Mouse (Mus musculus) liver, embryonic 13.5 days (tissue): Measurements from ENCODE around the gene Pde4d. TPM values are rescaled to one million over a fixed set of nuclear protein-coding genes. Genes with fewer than 3 reads are reported as not detected.

Experiments used
- ATAC-seq: fragments of 200-750 bp; cut with Nextera tagmentation; 2 replicates; pipeline ENCODE4 v1.8.0; 2017; ENCODE audit warnings: low read depth, mild to moderate bottlenecking, moderate number of reproducible peaks, moderate library complexity
- DNase-seq: peaks from one replicate; pipeline ENCODE4 v3.0.0; 2022
- H3K27ac ChIP-seq: fragments of 300-500 bp; sonication (generic); 2 replicates; pipeline ENCODE4 v1.5.1; 2015; ENCODE audit warnings: moderate library complexity, mild to moderate bottlenecking, inconsistent platforms
- H3K27me3 ChIP-seq: fragments of 300-500 bp; sonication (generic); 2 replicates; pipeline ENCODE4 v1.6.1; 2015; ENCODE audit warnings: mild to moderate bottlenecking, inconsistent platforms
- H3K36me3 ChIP-seq: fragments of 300-500 bp; sonication (generic); 2 replicates; pipeline ENCODE4 v1.6.1; 2015; ENCODE audit warnings: mild to moderate bottlenecking, inconsistent platforms
- H3K4me1 ChIP-seq: fragments of 300-500 bp; sonication (generic); replicated peaks from 2 replicates; pipeline ENCODE4 v1.6.1; 2015; ENCODE audit warnings: inconsistent platforms
- H3K4me2 ChIP-seq: fragments of 300-500 bp; sonication (generic); 2 replicates; pipeline ENCODE4 v1.6.1; 2015; ENCODE audit warnings: inconsistent platforms, mild to moderate bottlenecking, moderate library complexity
- H3K4me3 ChIP-seq: fragments of 300-500 bp; sonication (generic); replicated peaks from 2 replicates; pipeline ENCODE4 v1.5.1; 2015; ENCODE audit warnings: mild to moderate bottlenecking, inconsistent platforms
- H3K9ac ChIP-seq: fragments of 300-500 bp; sonication (generic); 2 replicates; pipeline ENCODE4 v1.6.1; 2015; ENCODE audit warnings: mild to moderate bottlenecking, inconsistent platforms
- H3K9me3 ChIP-seq: fragments of 300-500 bp; sonication (generic); replicated peaks from 2 replicates; pipeline ENCODE4 v1.6.1; 2016; ENCODE audit warnings: inconsistent platforms
- WGBS: fragments of 180-500 bp; shearing (Covaris S2); methylation state at CpG from one replicate; pipeline ENCODE4 v1.1.7; 2015; ENCODE audit not compliant: insufficient replicate concordance; 5-methylcytosine and 5-hydroxymethylcytosine counted together
- polyA plus RNA-seq: library from polyadenylated mRNA; unstranded; fragments of >200 nt; fragmentation: Nextera tagmentation; extraction: Ambion mirVana; gene quantifications from 2 replicates; pipeline ENCODE4 v1.2.1, GENCODE M21; 2015

Gene Pde4d
- polyA plus RNA-seq, 1 experiment from 2014 or later: 11.8 TPM

DNA sequence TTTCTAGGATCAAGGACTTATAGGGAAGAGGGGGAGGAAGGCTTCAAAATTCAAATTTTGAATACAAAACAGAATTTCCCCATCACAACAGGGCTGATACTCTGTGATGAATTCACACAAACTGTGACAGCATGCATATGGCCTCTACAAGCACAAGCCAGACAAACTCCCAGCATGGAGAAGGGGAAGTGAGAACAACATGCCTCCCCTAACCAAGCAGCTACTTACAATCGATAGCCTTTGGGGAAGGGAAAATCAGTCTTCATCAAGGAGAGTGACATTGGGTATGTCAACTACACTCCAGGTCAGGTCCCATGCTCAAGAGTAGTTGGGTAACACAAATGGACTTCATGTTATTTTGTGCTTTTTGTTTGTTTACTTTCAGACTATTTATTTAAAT lies 83.1 kb downstream of the Pde4d start:
- 57% methylated on average over 1 of the region's 1 CpGs for WGBS
- H3K9me3 ChIP-seq: no peaks in the 10 kb centered on the region
- H3K9ac ChIP-seq: no peak overlapping the region
- H3K27me3 ChIP-seq: no peaks in the 10 kb centered on the region
- H3K36me3 ChIP-seq: no peaks in the 10 kb centered on the region
- no peak for DNase-seq
- no peak overlapping the region for H3K4me3 ChIP-seq
- no peak overlapping the region for H3K4me2 ChIP-seq
- H3K27ac ChIP-seq: no peak overlapping the region
- H3K4me1 ChIP-seq: peaks cover 5% of the 10 kb centered on the region; the same call in 1 of the 2 replicates
- no peak for ATAC-seq

DNA sequence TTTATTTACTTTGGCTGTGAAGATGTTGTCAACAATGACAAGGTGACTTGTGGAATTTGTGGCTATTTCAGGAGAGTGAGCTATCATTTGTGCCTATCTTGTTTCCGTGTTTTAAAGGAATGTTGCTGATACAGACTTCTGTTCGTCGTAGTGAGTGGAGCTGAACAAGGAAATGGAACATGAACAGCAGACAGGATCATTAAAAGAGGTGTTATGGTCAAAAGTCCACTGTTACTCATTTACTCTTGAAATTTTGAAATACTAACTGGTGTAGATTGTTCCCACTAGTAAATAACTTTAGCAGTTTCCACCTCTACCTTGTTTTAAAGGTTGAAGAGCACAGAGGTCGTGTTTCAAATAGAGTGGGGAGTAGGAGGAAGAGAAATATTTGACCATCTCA lies 86.7 kb downstream of the Pde4d start:
- H3K4me2 ChIP-seq: no peak overlapping the region
- DNase-seq (no peak), ATAC-seq (no peak)
- no peak overlapping the region for H3K27ac ChIP-seq
- H3K9ac ChIP-seq: no peak overlapping the region
- H3K4me3 ChIP-seq: no peak overlapping the region
- H3K36me3 ChIP-seq: no peaks in the 10 kb centered on the region
- 39% methylated on average over 4 of the region's 4 CpGs for WGBS
- no peaks in the 10 kb centered on the region for H3K9me3 ChIP-seq
- no peaks in the 10 kb centered on the region for H3K4me1 ChIP-seq
- H3K27me3 ChIP-seq: no peaks in the 10 kb centered on the region

DNA sequence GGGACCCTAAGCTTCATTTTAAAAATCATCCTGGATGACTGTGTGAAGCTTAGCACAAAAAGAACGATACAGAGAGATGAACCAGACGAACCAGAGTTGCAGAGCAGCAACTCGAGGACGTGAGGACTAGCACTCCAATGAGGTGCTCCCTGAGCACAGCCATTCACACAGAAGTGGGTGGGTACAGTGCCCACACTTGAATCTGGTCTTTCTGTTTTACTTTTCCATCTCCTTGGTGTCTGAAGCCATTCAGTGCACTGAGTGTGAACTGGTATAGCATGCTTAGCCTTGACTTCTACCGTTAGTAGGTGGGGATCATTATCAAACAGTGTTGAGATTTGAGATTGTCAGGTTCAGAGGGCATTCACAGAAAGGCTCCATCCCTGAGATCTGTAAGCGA lies 87.2 kb downstream of the Pde4d start:
- no peaks in the 10 kb centered on the region for H3K36me3 ChIP-seq
- 61% methylated on average over 6 of the region's 6 CpGs for WGBS
- no peaks in the 10 kb centered on the region for H3K9me3 ChIP-seq
- H3K4me3 ChIP-seq: no peak overlapping the region
- DNase-seq: no peak
- no peak overlapping the region for H3K4me2 ChIP-seq
- H3K9ac ChIP-seq: no peak overlapping the region
- no peaks in the 10 kb centered on the region for H3K4me1 ChIP-seq
- H3K27ac ChIP-seq: no peak overlapping the region
- ATAC-seq: no peak
- H3K27me3 ChIP-seq: no peaks in the 10 kb centered on the region

DNA sequence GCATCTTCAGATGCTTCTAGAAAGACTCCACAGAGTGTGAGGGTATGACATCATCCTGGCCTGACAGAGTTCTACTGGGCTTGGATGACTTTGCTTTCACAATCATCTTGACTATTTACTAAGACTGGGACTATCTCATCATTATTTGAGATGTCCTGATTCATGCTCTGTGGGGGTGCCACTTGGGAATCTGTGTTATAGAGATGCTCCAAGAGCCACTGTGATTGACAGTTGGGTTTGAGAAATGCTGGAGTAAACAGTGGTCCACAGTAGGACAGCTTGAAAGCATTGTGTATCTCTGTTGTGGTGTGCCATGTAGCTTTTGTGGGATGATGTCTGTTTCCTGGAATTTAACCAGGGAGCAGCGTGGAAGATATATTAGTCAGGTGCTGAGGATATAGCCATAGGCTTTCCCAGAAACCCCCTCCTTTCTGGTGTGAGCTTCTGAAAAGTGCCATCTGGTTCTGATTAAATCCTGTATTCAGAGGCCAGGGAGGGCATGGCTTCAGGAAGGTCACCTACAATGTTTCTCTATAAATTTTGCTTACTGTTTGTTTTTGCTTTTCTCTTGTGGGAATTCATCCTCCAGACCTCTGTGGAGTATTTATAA lies 89.1 kb downstream of the Pde4d start:
- H3K27me3 ChIP-seq: no peaks in the 10 kb centered on the region

DNA sequence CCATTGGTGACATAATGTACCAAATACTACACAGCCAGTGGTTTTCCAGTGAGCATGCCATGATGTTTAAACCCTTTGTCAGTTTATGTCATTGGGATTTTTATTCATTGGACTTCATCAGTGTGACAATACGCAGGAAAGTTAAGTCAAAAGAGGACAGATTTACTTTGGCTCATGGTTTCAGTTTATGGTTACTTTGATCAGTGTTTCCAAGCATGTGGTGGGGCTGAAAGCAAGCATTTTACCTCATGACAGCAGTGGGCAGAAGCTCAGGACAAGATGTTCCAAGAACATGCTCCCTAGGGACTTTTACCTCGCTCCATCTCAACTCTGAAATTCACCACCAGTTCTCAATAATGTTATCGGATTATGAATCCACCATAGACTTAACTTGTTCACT lies 91.7 kb downstream of the Pde4d start:
- no peak for ATAC-seq
- no peaks in the 10 kb centered on the region for H3K36me3 ChIP-seq
- H3K4me2 ChIP-seq: no peak overlapping the region
- H3K9me3 ChIP-seq: no peaks in the 10 kb centered on the region
- no peak overlapping the region for H3K27ac ChIP-seq
- WGBS: 70% methylated on average over 3 of the region's 3 CpGs
- no peak overlapping the region for H3K4me3 ChIP-seq
- no peak overlapping the region for H3K9ac ChIP-seq
- no peak for DNase-seq
- H3K27me3 ChIP-seq: no peaks in the 10 kb centered on the region
- no peaks in the 10 kb centered on the region for H3K4me1 ChIP-seq

More for the DNA sequence above, 89.1 kb downstream of the Pde4d start:
- no peak overlapping the region for H3K9ac ChIP-seq
- no peak overlapping the region for H3K4me2 ChIP-seq
- no peaks in the 10 kb centered on the region for H3K36me3 ChIP-seq
- no peak overlapping the region for H3K4me3 ChIP-seq
- H3K27ac ChIP-seq: no peak overlapping the region
- ATAC-seq (no peak), DNase-seq (no peak)
- H3K4me1 ChIP-seq: no peaks in the 10 kb centered on the region
- 42% methylated on average over 1 of the region's 1 CpGs for WGBS
- H3K9me3 ChIP-seq: no peaks in the 10 kb centered on the region

DNA sequence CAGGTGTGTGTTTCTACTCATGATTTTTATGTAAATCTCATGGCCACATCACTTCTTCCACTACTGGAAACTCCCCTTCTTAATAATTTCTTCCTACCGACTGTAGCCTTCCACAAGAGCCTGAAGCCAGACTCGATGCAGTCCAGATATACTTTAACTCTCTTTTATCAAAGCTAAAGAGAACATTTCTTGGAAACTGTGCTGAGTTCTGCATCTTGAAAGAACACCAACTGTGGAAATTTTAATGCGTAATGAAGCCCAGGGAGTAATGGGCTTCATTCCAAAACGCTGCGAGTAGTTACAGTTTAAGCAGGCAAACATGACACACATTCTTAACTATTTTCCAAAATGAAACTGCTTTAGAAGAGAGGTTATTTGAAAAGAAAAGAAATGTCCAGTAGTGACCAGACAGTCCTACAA lies 92.6 kb downstream of the Pde4d start:
- Histone ChIP-seq H3K9ac (no peak overlapping the region), H3K27ac (no peak overlapping the region), H3K9me3 (no peaks in the 10 kb centered on the region), H3K4me3 (no peak overlapping the region), H3K27me3 (no peaks in the 10 kb centered on the region), H3K4me1 (no peaks in the 10 kb centered on the region), H3K4me2 (no peak overlapping the region), H3K36me3 (no peaks in the 10 kb centered on the region)
- ATAC-seq (no peak), DNase-seq (no peak)
- WGBS: 72% methylated on average over 5 of the region's 5 CpGs

DNA sequence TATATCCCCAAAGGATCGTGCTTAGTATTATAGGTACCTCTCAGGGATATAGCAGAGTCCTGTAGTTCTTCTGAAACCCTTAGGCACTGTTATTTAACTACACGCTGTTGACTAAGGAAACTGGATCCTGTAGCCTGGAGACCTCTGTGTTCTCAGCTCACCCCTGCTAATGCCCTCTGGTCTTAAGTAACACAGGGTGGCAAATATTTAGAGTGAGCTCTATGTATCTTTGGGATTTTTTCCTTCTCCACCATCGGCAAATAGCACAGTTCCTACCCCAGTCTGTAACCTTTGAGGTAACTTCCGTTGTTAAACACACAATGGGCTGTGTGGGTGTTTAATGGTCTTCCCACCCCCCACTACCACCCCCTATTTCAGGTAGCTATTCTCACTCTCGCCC lies 102.5 kb downstream of the Pde4d start:
- 49% methylated on average over 5 of the region's 5 CpGs for WGBS
- H3K27me3 ChIP-seq: no peaks in the 10 kb centered on the region
- no peaks in the 10 kb centered on the region for H3K9me3 ChIP-seq
- DNase-seq (no peak), ATAC-seq (no peak)
- no peaks in the 10 kb centered on the region for H3K36me3 ChIP-seq
- no peak overlapping the region for H3K4me2 ChIP-seq
- H3K9ac ChIP-seq: no peak overlapping the region
- no peaks in the 10 kb centered on the region for H3K4me1 ChIP-seq
- no peak overlapping the region for H3K27ac ChIP-seq
- H3K4me3 ChIP-seq: no peak overlapping the region

DNA sequence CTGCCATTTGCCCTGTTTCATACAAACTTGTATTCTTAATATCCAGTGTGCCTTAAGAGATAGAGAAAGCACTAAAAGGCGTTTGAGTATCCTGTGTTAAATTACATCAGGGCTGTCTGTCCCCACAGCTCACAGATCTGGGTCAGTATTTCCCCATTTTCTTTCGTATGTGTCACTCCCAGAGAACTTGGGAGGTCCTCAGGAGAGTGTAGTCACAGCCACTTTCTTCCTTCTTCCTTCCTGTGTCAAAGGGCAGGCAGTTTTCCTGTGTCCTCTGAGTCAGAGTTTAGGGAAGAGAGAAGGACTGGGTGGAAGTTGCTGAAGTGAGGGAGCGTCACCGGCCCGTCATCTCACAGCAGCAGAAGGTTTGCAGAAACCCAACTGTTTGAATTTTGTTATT lies 103.2 kb downstream of the Pde4d start:
- Histone ChIP-seq H3K4me3 (no peak overlapping the region), H3K4me2 (no peak overlapping the region), H3K27me3 (no peaks in the 10 kb centered on the region), H3K9me3 (no peaks in the 10 kb centered on the region), H3K27ac (no peak overlapping the region), H3K9ac (no peak overlapping the region), H3K36me3 (no peaks in the 10 kb centered on the region), H3K4me1 (no peaks in the 10 kb centered on the region)
- ATAC-seq (no peak), DNase-seq (no peak)
- 24% methylated on average over 5 of the region's 5 CpGs for WGBS

DNA sequence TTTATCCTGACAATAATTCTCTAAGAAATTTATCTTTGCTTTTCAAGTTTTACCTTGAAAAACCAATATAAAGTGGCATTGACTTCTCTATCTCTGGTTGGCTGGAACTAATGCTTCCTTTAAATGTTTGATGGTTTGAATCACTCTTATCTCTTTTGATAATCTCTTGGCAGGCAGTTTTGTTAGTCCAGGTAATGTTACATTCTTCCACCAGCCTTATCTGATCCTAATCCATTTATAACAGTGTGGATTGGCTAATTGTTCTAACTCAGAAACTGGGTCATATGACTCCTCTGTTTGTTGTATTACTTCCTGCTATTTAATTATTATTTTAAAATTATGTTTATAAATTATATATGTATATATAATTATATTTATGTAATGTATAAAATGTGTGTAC lies 105.2 kb downstream of the Pde4d start:
- Histone ChIP-seq H3K4me2 (no peak overlapping the region), H3K27ac (no peak overlapping the region), H3K36me3 (no peaks in the 10 kb centered on the region), H3K4me1 (no peaks in the 10 kb centered on the region), H3K9me3 (no peaks in the 10 kb centered on the region), H3K4me3 (no peak overlapping the region), H3K9ac (no peak overlapping the region), H3K27me3 (no peaks in the 10 kb centered on the region)
- no peak for ATAC-seq
- DNase-seq: no peak

DNA sequence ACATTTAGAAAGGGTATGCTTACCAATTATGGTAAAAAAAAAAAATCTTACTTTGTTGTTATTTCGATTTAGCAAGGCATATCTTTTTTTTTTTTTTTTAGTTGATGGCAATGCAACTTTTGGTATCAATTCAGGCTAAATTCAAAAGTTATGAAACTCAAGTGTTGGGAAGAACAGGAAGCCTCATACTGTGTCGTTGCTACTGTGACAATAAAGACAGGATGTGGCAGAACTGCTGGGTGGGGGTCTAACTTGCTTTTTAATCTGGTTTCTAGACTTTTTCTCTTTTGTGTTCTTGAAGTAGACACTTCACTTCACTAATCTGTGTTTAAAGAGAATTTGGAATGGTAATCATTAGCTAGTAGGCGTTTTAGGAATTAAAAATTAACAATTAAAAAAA lies 147.2 kb downstream of the Pde4d start:
- H3K27ac ChIP-seq: no peak overlapping the region
- DNase-seq (no peak), ATAC-seq (no peak)
- H3K4me3 ChIP-seq: no peak overlapping the region
- no peaks in the 10 kb centered on the region for H3K9me3 ChIP-seq
- 27% methylated on average over 3 of the region's 3 CpGs for WGBS
- no peak overlapping the region for H3K9ac ChIP-seq
- no peak overlapping the region for H3K4me2 ChIP-seq
- no peaks in the 10 kb centered on the region for H3K4me1 ChIP-seq
- H3K27me3 ChIP-seq: no peaks in the 10 kb centered on the region
- H3K36me3 ChIP-seq: no peaks in the 10 kb centered on the region

DNA sequence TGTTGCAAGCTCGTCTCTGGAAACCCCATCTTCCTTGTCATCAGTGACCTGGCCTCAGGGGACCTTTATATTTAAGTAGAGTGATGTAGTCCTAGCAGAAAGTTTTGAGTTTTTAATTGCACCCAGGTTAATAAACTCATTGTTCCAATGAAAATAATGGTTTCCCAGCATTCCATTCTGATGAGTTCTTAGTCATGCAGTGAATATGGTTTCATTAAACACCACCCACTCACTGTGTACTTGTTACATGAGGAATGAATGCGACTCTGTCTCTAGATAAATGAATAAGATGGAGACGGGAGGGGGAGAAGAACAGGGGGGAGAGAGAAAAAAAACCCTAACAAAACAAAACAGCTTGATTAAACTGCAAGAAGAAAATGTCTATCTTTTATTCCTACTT lies 148.9 kb downstream of the Pde4d start:
- Histone ChIP-seq H3K9me3 (no peaks in the 10 kb centered on the region), H3K4me2 (no peak overlapping the region), H3K9ac (no peak overlapping the region), H3K27me3 (no peaks in the 10 kb centered on the region), H3K4me1 (no peaks in the 10 kb centered on the region), H3K36me3 (no peaks in the 10 kb centered on the region), H3K4me3 (no peak overlapping the region), H3K27ac (no peak overlapping the region)
- ATAC-seq (no peak), DNase-seq (no peak)
- WGBS: 58% methylated on average over 3 of the region's 3 CpGs

DNA sequence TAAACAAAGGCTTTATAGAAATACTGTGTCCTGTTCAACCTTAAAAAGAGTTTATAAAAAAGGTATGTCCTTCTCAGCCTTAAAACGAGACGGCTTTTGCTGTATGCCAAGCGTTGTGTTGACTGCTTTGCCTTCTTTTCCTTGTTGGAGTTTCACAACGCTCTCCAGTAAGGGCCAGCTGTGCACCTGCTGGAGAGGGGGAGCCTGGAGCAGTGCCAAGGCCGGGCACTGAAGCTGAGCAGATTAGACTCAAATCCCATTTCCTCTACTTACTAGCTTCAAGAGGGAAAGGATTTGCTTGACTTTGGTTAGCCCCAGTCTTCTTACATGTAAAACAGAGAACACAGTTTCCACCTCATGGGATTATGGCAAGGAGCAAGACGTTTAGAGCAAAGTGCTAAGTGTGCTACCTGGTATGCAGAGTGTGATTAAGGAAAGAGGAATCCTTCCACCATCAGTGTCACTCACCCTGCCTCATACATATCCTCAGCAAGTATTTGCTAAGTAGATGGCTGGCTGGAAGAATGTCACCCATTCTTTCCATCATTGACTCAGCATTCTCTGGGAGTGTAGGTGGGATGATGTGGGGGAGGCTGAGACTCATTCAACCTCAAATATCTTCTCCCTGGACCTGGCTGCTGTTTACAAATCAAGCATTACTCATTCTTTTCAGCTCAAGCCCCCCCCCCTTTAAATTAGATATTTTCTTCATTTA lies 149.6 kb downstream of the Pde4d start:
- ATAC-seq (no peak), DNase-seq (no peak)
- no peaks in the 10 kb centered on the region for H3K9me3 ChIP-seq
- 59% methylated on average over 6 of the region's 6 CpGs for WGBS
- H3K4me3 ChIP-seq: no peak overlapping the region
- no peaks in the 10 kb centered on the region for H3K36me3 ChIP-seq
- H3K4me1 ChIP-seq: no peaks in the 10 kb centered on the region
- no peak overlapping the region for H3K27ac ChIP-seq
- no peak overlapping the region for H3K4me2 ChIP-seq
- no peaks in the 10 kb centered on the region for H3K27me3 ChIP-seq
- H3K9ac ChIP-seq: no peak overlapping the region
